Mouse (Mus musculus) myocyte (in vitro differentiated cells): ENCODE measurements around the gene Kalrn.

Source experiments
- MAX ChIP-seq: IDR thresholded peaks from one replicate; pipeline ENCODE4 v1.6.1; 2011; ENCODE audit warnings: low read depth, mild to moderate bottlenecking, control low read depth
- MYOG ChIP-seq, 3 experiments: IDR thresholded peaks; one replicate each; pipeline ENCODE4 v1.6.1; 2011; ENCODE audit warnings: control low read depth in 2 of 3, low read depth in 2 of 3, mild to moderate bottlenecking in 2 of 3; ENCODE audit not compliant: insufficient read length in 2 of 3, control insufficient read depth in 1 of 3, insufficient read depth in 1 of 3
- POLR2A ChIP-seq: IDR thresholded peaks from one replicate; pipeline ENCODE4 v1.6.1; 2011; ENCODE audit warnings: low read depth, mild to moderate bottlenecking, control low read depth, moderate library complexity; ENCODE audit not compliant: insufficient read length
- REST ChIP-seq: IDR thresholded peaks from one replicate; pipeline ENCODE4 v1.6.1; 2011; ENCODE audit warnings: mild to moderate bottlenecking, control low read depth, moderate library complexity; ENCODE audit not compliant: insufficient read depth, insufficient read length
- TCF12 ChIP-seq: IDR thresholded peaks from one replicate; pipeline ENCODE4 v1.6.1; 2011; ENCODE audit warnings: mild to moderate bottlenecking, control low read depth; ENCODE audit not compliant: poor library complexity, insufficient read depth, severe bottlenecking

GRCm38 (mm10) chr16:33939133-33939531 is 634.2 kb downstream of the Kalrn start:
- TF ChIP-seq POLR2A = no peak
- no peak for TF ChIP-seq MYOG (IDR thresholded peaks at IDR 0.05; ENCODE audit: control insufficient read depth in 1 of 3, insufficient read depth in 1 of 3, insufficient read length in 2 of 3, low read depth in 2 of 3)
- TF ChIP-seq MAX = no peak
- no peak for TF ChIP-seq REST
- no peak for TF ChIP-seq TCF12
